26 mouse cellular contexts compared by ENCODE assay signal in the genomic region with DNA sequence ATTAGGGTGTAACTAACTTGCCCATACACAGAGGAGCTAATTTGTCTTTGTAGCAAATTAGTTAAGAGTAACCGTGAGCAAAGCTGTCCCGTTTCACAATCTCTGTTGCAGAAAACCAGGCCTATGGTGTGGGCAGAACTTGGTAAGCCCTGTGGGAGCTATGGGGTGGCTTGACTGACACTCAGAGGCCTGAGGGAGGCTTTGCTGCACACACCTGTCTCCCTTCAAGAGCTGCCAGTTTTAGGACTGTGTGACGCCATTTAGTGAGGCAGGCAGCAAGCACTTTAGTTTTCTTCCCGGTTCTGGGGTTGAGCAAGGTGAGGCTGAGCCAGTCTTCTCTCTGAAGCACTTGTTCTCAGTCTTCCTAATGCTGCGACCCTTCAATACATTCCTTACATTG. TPM values are rescaled to one million over a fixed set of nuclear protein-coding genes. Genes with fewer than 3 reads are reported as not detected.
DNase-seq lines count a peak whose midpoint lies in the region; ATAC-seq and TF ChIP-seq lines count a peak whose summit lies in the region.
"Had no signal": no experiment of that assay in that cellular context is flagged by ENCODE, and none has a peak within 500 bp of the region (broad histone marks: within the 10 kb centered on the region; RNA-seq: fewer than 3 reads in every experiment).

No protein-coding gene starts in this region.

- intact Hi-C loops in left cerebral cortex, adult 2 months (cut with DNase I): loop anchor here (2.0 kb wide), 1 partner anchor 17 kb away; the partner anchor contains the start of gene Ppp2r2c
- intact Hi-C loops in left cerebral cortex, postnatal 10 days (cut with DNase I): loop anchor here (5.0 kb wide), 1 partner anchor 37 kb away; no protein-coding TSS in a partner anchor

- TF ChIP-seq CTCF in left cerebral cortex, adult 2 months (IDR thresholded peaks at IDR 0.05): no peak

- H3K27me3 ChIP-seq in liver, embryonic 12.5 days (replicated peaks): 0 out of 2 replicates have a peak, but pooled peaks cover 4% of the 10 kb centered on the region
- H3K27me3 ChIP-seq: CH12.LX; embryonic facial prominence, embryonic 12.5 days; embryonic facial prominence, embryonic 15.5 days; forebrain, embryonic 15.5 days; heart, embryonic 13.5 days had no signal

- no peak for ATAC-seq in liver, embryonic 12.5 days
- ATAC-seq in megakaryocyte progenitor cell, adult 5-6 weeks (replicated peaks; ENCODE audit: poor library complexity): no peak
- ATAC-seq: forebrain, embryonic 15.5 days; hindbrain, postnatal 0 days; inflammation-experienced regulatory T-cells, adult 6 months; Patski had no signal

- H3K27ac ChIP-seq in left cerebral cortex, adult 2 months: peak overlapping the region; percentile 66
- no peak overlapping the region for H3K27ac ChIP-seq in liver, embryonic 12.5 days
- H3K27ac ChIP-seq: embryonic facial prominence, embryonic 12.5 days; embryonic facial prominence, embryonic 15.5 days; forebrain, embryonic 12.5 days; forebrain, embryonic 15.5 days; heart, adult 2 months; heart, embryonic 10.5 days; heart, embryonic 13.5 days; hindbrain, embryonic 14.5 days had no signal

- DNase-seq in left cerebral cortex, adult 2 months (ENCODE audit: extremely low spot score in 1 of 2, low spot score in 2 of 2): no peak
- no peak for DNase-seq in left cerebral cortex, postnatal 10 days (ENCODE audit: extremely low spot score in 1 of 2, low spot score in 2 of 2)
- DNase-seq in brain, adult 2 months (ENCODE audit: low read depth, low spot score): peak; percentile 64
- DNase-seq in fat pad, adult 2 months (ENCODE audit: extremely low read depth, low read depth, low spot score): peak; percentile 84
- DNase-seq: adrenal gland, postnatal 10 days; adrenal gland, postnatal 36 days; cerebellum, adult 11 months; gastrocnemius, postnatal 25 days; heart, adult 2 months; heart, postnatal 14 days; heart, postnatal 4 days had no signal

- H3K9ac ChIP-seq in liver, embryonic 12.5 days: no peak overlapping the region
- H3K9ac ChIP-seq: embryonic facial prominence, embryonic 12.5 days; embryonic facial prominence, embryonic 15.5 days; forebrain, embryonic 12.5 days; forebrain, embryonic 15.5 days; heart, embryonic 13.5 days; hindbrain, embryonic 14.5 days had no signal

- no peak overlapping the region for H3K4me3 ChIP-seq in left cerebral cortex, adult 2 months
- no peak overlapping the region for H3K4me3 ChIP-seq in liver, embryonic 12.5 days
- H3K4me3 ChIP-seq: embryonic facial prominence, embryonic 12.5 days; embryonic facial prominence, embryonic 15.5 days; forebrain, embryonic 12.5 days; forebrain, embryonic 15.5 days; heart, adult 2 months; heart, embryonic 10.5 days; heart, embryonic 13.5 days had no signal

- H3K4me2 ChIP-seq in liver, embryonic 12.5 days: no peak overlapping the region
- H3K4me2 ChIP-seq: embryonic facial prominence, embryonic 12.5 days; embryonic facial prominence, embryonic 15.5 days; forebrain, embryonic 12.5 days; forebrain, embryonic 15.5 days; heart, embryonic 13.5 days; hindbrain, embryonic 14.5 days had no signal

- H3K4me1 ChIP-seq in liver, embryonic 12.5 days: no peaks in the 10 kb centered on the region
- H3K4me1 ChIP-seq: embryonic facial prominence, embryonic 15.5 days had no signal

- 63% methylated on average over 5 of the region's 5 CpGs for whole genome bisulfite sequencing in liver, embryonic 12.5 days (ENCODE audit: insufficient replicate concordance)

- no peaks in the 10 kb centered on the region for H3K36me3 ChIP-seq in liver, embryonic 12.5 days
- H3K36me3 ChIP-seq: embryonic facial prominence, embryonic 12.5 days; embryonic facial prominence, embryonic 15.5 days; forebrain, embryonic 12.5 days; forebrain, embryonic 15.5 days; G1E; heart, embryonic 10.5 days; heart, embryonic 13.5 days had no signal

- H3K9me3 ChIP-seq in liver, embryonic 12.5 days (replicated peaks): no peaks in the 10 kb centered on the region
- H3K9me3 ChIP-seq: embryonic facial prominence, embryonic 12.5 days; embryonic facial prominence, embryonic 15.5 days; forebrain, embryonic 12.5 days; forebrain, embryonic 15.5 days; G1E; heart, embryonic 10.5 days; heart, embryonic 13.5 days had no signal

RNA-seq across cellular contexts. Expression of gene Ppp2r2c, which starts 17.3 kb away (rescaled TPM):
- 100 to 1,000 TPM; 448 to 462 TPM for total RNA-seq in left cerebral cortex, adult 2 months (2021)
- total RNA-seq in left cerebral cortex, postnatal 10 days (2021): 100 to 1,000 TPM; 380 to 391 TPM
- polyA plus RNA-seq in liver, embryonic 12.5 days (2016; fragmentation: Nextera tagmentation; extraction: Ambion mirVana): 0.08 TPM in 1 of 2 replicates, not detected in the other
- not detected in 2 replicates for total RNA-seq in megakaryocyte progenitor cell, adult 5-6 weeks (2015)
- total RNA-seq in megakaryocyte progenitor cell, adult 5-6 weeks (2017): not detected in 2 replicates
- total RNA-seq: granulocyte monocyte progenitor cell, adult 5-6 weeks had no signal
- polyA plus RNA-seq: G1E had no signal

RNA-seq across cellular contexts. Expression of gene Man2b2, which starts 55.1 kb away (rescaled TPM):
- 10 to 100 TPM; 25.3 to 25.8 TPM for total RNA-seq in left cerebral cortex, adult 2 months (2021)
- 10 to 100 TPM; 18.2 to 23.1 TPM for total RNA-seq in left cerebral cortex, postnatal 10 days (2021)
- 11.5 and 12.6 TPM in 2 replicates for polyA plus RNA-seq in liver, embryonic 12.5 days (2016; fragmentation: Nextera tagmentation; extraction: Ambion mirVana)
- 35.2 and 37.6 TPM in 2 replicates for total RNA-seq in megakaryocyte progenitor cell, adult 5-6 weeks (2015)
- 17.9 and 19.4 TPM in 2 replicates for total RNA-seq in megakaryocyte progenitor cell, adult 5-6 weeks (2017)

Comparison
In these comparisons a context has a peak if more than half of its experiments do, and no peak if none do; other contexts are left out.
1. DNase-seq: peak in brain, adult 2 months (single experiment) and fat pad, adult 2 months (single experiment); none in left cerebral cortex, adult 2 months (0 of 2) and left cerebral cortex, postnatal 10 days (0 of 2).
2. RNA of gene Ppp2r2c, which starts 17.3 kb away (total RNA-seq): 448 to 462 TPM in left cerebral cortex, adult 2 months and 380 to 391 TPM in left cerebral cortex, postnatal 10 days; not detected in megakaryocyte progenitor cell, adult 5-6 weeks; every median in the first group is over 100 times any median in the second.